Mouse (Mus musculus) hematopoietic stem cell, adult 5-6 weeks (primary cell): Measurements from ENCODE around the gene Slc12a8. TPM values are rescaled to one million over a fixed set of nuclear protein-coding genes. Genes with fewer than 3 reads are reported as not detected.
"Not testable (repeated sequence)": the region's sequence is repeated elsewhere in the genome, so short reads cannot be mapped to it uniquely, and the experiment has no call there.

ENCODE experiments used
- ATAC-seq, 2 experiments: fragments of 125-278 bp in 1 of 2; replicated peaks in 1 of 2; 2 replicates each; pipeline ENCODE4 v1.8.0; 2016 to 2017; ENCODE audit warnings: inconsistent platforms in 2 of 2, mild to moderate bottlenecking in 2 of 2, moderate number of reproducible peaks in 2 of 2, low read depth in 1 of 2, moderate TSS enrichment in 1 of 2; ENCODE audit not compliant: low FRiP score in 2 of 2, poor library complexity in 2 of 2, severe bottlenecking in 2 of 2, insufficient read depth in 1 of 2, low TSS enrichment in 1 of 2
- total RNA-seq: library from RNA; stranded (forward); fragments of 172-1452, 232-1000 nt; gene quantifications from 2 replicates; pipeline ENCODE4 v1.2.3, GENCODE M21; 2017

The Slc12a8 gene
- 0.55 TPM in 1 of 2 replicates, not detected in the other for total RNA-seq

- ATAC-seq: peak in 1 of 2 experiments; percentile 32; a peak in 1 of 4 replicates
These were observed at the start of gene Slc12a8 for GRCm38 (mm10) chr16:33516807-33517565. Gene Slc12a8 (plus strand): TSS chr16:33517328.

GRCm38 (mm10) chr16:33467451-33467850 lies 49.7 kb upstream of the Slc12a8 start:
- ATAC-seq: no peak

GRCm38 (mm10) chr16:33469973-33470372 lies 47.2 kb upstream of the Slc12a8 start:
- ATAC-seq: no peak

- 0 out of 4 replicates have a peak, but pooled peaks of 1 of the 2 experiments have one; percentile 60 for ATAC-seq
These were observed 42.7 kb upstream of the Slc12a8 start for GRCm38 (mm10) chr16:33474381-33474780.

GRCm38 (mm10) chr16:33479926-33480325 lies 37.2 kb upstream of the Slc12a8 start:
- no peak for ATAC-seq

GRCm38 (mm10) chr16:33481148-33481547 lies 36.0 kb upstream of the Slc12a8 start:
- ATAC-seq: peak; percentile 37 to 58; a peak in 1 of 4 replicates

- no peak for ATAC-seq
These were observed 34.8 kb upstream of the Slc12a8 start for GRCm38 (mm10) chr16:33482309-33482708.

GRCm38 (mm10) chr16:33487709-33488108 lies 29.4 kb upstream of the Slc12a8 start:
- ATAC-seq: no peak

GRCm38 (mm10) chr16:33494374-33494773 lies 22.8 kb upstream of the Slc12a8 start:
- no peak for ATAC-seq

GRCm38 (mm10) chr16:33508082-33508481 lies 9.0 kb upstream of the Slc12a8 start:
- ATAC-seq: no peak

GRCm38 (mm10) chr16:33509231-33509630 lies 7.9 kb upstream of the Slc12a8 start:
- ATAC-seq: not testable (repeated sequence)

GRCm38 (mm10) chr16:33510856-33511255 lies 6.3 kb upstream of the Slc12a8 start:
- ATAC-seq: not testable (repeated sequence)

GRCm38 (mm10) chr16:33512555-33512954 lies 4.6 kb upstream of the Slc12a8 start:
- ATAC-seq: no peak

- no peak for ATAC-seq
These were observed 499 bp downstream of the Slc12a8 start for GRCm38 (mm10) chr16:33517627-33518026.

- no peak for ATAC-seq
These were observed 1.1 kb downstream of the Slc12a8 start for GRCm38 (mm10) chr16:33518236-33518635.

- ATAC-seq: no peak
These were observed 2.9 kb downstream of the Slc12a8 start for GRCm38 (mm10) chr16:33519916-33520568.

- no peak for ATAC-seq
These were observed 5.4 kb downstream of the Slc12a8 start for GRCm38 (mm10) chr16:33522516-33522915.

- ATAC-seq: no peak
These were observed 6.4 kb downstream of the Slc12a8 start for GRCm38 (mm10) chr16:33523571-33523970.
